Mouse (Mus musculus) embryo, embryonic 11.5 days (tissue): ENCODE data around the gene Grk6.

Experiments
- DNase-seq: peaks from one replicate; pipeline ENCODE4 v3.0.0-alpha.2; 2012; ENCODE audit warnings: low read depth, low spot score

Grk6 gene

DNA sequence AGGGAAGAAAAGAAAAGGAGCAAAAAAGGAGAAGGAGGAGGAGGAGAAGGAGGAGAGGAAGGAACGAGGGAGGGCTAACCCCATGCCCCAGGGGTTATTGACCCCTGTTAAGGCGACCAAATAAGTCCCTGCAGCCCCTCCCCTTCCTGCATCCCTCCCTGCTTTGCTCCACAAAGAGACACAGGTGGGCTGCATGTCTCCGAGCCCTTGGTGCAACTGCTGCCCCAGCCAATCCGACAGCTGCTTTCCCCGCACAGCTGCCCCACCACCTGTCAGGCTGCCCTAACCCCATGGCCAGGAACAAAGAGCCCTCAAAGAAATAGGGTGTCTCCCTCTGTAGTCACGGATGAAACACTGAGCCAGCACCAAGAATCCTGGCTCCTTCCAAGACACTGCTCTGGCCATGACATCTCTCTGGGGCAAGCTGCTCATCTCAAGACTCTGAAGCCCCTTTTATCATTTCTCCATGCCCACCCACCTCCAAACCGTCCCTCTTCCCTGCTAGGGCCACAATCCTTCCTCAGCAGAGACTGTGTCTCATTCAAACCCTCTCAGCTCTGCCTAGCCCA, 39.7 kb downstream of the Grk6 start:
- no peak for DNase-seq

DNA sequence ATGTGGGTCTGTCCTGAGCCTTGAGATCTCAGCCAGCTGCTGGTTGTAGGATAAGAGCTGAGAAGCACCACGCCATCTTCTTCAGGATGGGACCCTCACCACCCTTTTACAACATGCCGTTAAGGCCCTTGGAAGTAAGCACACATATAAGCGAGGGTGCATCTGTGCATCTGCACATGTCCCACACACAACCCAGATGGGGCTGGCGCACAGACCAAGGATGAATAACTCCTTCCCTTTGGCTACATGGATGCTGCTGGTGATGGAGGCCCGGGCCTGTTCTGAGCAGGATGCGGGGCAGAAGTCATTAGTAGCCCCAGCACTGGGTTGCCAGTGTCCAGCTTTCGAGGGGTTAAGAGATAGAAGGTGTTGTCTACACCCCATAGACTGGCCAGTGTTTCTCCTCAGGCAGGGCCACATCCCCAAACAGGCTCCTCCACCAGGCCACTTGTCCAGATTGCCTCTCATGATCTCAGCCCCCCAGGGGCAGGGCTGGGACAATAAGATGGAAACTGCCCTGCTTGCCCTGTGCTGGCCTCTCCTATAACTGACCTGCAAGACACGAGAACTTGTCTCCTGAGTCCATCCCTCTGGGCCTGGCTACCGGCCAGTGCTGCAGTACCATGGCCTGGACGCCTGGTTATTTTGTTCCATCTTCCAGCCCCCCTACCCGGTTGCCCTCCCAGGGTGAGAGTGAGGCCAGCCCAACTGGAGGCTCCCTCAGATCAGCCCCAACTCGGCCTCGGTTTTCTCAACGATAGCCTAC, 41.3 kb downstream of the Grk6 start:
- DNase-seq, result no peak

DNA sequence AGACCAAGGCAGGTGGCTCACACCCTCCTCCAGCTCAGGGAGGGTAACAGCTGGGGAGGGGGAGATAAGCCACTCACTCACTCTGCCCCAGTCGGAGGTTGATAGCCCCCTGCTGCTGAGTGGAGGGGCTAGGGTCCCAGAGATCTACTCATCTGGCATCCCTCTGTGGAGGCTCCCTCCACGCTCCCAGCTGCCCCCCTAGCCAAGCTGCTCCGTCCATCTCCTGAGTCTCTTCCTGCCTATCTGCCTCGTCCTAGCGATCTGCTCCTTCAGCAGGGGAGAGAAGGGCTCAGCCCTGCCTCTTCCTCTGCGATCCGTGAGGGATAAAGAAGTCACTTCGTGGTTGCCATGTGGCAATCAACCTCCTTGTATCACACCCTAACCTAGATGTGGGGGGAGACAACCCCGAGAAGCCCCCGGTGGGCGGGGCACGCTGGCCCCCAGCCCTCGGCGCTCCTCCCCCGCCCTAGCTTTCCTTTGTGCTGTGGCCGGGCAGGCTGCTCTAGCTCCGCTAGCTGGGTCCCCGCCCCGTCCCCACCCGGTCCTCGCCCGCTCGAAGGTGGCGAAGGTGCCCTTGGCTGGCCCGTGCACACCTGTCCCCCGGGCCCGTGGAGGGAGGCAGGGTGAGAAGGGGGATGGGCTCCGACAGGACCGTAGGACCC, 42.2 kb downstream of the Grk6 start:
- DNase-seq, result no peak

DNA sequence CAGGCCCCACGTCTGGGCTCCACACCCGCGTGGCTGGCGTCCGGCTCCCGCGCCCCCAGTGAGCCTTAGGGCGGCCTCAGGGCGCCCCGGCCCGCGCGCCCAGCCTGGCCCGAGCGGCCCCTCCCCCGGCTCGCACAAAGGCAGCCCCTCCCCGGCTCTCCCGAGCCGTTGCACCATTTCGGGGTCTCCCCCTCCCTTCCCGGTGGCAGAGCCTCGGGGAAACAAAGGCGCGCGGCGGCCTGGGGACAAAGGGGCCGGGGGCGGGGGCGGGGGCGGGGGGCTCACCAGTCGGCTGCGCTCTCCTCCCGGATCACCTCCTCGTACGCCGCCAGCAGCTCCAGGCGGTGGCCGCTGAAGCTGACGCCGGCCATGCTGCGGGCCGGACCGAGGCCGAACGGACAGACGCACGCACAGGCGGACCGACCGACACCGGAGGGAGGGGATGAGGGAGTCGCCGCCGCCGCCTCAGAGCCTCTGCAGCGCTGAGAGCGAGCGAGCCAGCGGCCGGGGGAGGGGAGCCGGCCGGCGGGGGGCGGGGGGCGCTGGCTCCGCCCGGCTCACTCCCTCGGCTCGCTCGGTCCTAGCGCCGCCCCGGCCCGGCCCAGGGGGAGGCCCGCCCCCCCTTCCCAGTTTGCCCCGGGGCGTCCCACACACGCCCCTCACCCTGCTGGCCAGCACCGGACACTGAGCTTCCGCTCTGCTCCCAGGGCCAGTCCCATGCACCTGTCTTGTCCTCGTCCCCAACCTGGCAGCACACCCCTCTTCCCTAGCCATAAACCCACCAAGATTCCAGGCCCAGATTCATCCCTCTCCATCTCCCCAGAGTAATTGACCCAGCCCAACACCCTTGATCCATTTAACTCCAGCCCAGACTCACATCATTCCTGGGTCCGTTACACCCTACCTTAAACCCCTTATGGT, 43.0 kb downstream of the Grk6 start, which contains the start of gene Dbn1:
Dbn1 (minus strand) TSS at position 534 of the 921 bp plus-strand sequence.
- no peak for DNase-seq

DNA sequence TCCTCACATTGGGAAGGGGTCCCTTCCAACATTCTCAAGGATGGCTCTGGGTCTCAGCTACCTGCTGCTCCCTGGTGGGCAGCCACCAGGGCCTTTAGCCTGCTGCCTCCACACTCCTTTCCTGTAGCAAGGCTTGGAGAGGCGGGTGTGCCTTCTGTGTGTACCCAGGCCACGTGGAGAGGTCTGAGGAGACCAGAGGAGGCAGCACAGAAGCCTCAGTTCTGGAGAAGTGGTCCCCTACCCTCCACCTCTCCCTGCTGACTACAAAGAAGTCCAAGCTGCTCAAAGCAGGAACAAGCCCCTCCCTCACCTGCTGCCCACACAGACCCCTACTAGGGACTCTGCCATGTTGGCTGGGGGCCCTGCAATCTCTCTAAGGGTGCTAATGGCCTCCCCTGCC, 49.4 kb downstream of the Grk6 start:
- no peak for DNase-seq

DNA sequence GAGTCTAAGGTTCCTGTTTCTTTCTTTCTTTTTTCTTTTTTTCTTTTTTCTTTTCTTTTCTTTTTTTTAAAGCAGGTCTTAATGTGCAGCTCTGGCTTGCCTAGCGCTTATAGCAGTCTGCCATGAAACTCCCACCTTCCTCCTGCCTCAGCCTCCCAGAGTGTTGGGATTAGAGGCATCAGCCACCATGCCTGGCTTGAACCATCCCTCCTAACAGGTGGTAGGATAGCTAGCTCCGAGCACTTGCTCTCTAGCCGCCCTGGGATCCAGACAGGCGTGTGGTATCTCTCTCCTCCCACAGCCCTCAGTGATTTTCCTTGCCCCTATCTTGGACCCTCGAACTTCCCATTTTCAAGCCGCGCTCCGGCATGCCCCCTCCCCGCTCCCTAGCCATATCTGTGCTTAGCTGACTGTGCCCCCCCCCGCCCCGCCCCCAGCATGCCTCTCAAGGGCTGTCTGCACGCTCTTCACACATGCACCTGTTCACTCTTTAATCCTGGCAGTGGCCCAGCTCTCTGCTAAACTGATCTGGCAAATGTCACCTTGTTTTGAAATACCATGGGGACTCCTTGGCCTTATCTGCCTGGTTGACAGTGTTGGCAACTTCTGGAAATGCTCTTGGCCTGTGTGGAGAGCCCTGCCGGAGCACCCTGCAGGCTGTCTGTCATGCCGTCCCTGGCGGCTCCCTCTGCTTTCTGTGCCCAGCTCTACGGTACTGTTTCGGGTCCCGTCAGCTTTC, 50.2 kb downstream of the Grk6 start:
- no peak for DNase-seq

DNA sequence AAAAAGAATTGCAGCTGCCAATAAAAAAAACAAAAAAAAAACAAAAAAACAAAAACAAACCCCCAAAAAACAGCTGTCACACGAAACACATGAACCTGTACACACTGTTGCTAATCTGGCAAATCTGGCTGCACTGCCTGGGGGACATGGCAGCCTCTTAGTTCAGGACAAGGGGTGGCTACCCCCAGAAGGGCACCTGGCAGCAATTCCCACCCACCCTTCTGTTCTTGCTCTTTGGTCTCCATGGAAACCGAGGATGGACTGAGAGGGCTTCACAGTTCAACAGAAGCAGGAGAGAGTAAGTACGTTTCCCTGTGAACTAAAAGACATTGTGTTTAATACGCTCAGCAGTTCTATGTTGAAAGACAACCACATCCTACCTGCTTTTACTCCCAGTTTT, 50.8 kb downstream of the Grk6 start:
- no peak for DNase-seq

DNA sequence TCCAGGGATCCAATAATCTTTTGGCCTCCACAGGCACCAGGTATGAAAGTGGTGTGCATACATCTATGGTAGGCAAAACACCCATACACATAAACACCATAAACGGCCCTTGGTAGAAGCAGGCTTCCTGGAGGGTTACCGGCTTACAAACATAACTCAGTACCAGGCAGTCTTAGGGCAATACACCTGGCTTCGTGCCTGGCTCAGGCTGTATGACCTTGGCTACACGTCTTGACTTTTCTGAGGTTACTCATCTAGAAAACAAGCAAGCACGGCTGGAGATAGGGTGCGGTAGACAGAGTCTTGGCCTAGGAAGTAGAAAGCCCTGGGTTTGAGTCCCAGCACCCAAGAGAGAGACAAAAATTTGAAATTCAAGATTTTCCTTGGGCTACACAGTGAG, 51.8 kb downstream of the Grk6 start:
- DNase-seq, result no peak

DNA sequence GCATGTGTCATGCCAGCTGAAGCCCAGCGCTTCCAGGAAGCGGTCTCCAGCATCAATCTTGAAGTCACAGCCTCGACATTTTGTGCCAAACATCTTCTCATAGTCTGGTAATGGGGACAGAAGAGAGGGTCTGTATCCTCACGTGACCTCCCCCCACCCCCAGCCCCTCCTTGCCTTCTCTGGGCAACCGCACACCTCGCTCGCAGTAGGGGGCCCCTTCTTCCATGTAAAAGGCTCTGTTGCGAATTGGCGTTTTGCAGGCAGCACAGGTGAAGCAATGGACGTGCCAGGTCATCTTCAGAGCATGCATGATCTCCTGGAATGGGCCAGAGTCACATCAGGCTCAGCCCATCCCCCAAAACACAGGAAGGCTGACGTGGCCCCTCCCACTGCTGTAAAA, 54.0 kb downstream of the Grk6 start:
- DNase-seq, result no peak

DNA sequence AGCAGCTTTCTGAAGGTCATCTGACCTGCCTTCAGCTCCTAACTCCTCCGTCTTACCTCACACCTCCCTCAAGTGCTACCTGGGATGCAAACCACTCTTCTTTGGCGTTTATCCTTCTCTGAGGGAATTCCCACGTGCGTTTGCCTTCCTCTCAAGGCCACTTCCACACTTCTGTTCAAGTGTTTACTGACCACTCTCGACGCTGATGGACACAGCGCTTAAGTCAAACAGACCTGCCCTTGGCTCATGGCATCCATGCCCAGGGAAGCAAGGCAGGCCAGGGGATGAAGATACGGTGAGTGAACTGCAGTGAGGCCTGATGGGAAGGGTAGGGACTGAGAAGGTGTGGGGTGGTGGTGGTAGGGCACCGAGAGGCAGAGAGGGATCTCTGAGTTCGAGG, 55.7 kb downstream of the Grk6 start:
- no peak for DNase-seq

DNA sequence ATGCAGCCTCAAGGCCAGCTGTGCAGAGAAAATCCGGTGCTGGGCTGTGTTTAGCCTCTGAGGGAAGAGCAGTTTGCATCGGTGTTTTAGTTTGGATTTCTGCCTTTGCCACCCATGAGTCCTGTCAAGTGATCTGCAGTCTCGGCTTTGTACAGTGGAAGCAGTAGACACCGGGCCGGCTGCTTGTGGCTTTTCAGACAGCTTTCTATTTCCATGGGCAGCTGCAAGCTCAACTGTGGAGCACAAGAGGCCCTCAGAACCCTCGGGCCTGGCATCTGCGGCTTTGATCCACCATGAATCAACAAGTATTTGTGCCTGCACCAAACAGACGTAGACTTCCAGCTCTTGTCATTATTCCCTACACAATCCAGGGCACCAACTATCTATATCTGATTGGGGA, 57.5 kb downstream of the Grk6 start:
- DNase-seq, result no peak

DNA sequence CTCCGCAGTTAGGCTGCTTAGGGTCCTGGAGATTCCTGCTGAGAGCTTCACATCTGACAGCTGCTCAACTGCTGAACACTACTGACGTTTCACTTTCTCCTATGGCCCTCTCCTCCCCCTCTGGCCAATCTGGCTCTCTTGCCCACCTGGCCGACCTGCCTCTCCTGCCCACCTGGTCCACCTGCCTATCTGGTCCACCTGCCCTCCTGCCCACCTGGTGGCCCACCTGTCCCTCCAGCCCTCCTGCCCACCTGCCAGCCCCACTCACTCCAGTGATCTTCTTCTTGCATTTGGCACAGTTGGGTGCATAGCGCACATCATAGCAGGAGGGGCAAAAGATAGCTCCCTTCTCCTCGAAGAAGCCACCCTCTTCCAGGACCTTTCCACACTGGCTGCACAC, 59.5 kb downstream of the Grk6 start:
- DNase-seq, result no peak

DNA sequence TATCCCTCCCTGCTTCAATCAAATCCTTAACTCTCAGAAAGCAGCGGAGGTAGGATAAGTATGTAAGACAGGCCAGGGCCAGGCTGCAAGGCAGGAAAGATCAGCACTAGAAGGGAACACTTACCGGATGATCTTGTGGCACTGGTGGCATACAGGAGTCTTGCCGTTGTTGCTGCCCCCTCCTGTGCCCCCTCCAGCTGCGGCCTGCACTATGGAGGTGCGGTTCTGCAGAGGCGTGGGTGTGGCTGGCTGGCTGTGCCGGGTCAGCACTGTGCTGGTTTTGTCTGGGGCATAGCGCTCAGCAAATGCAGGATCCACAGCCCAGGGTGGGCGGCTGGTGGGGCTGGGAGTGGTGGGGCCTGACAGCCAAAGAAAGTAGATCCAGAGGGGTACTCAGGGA, 60.9 kb downstream of the Grk6 start:
- no peak for DNase-seq

DNA sequence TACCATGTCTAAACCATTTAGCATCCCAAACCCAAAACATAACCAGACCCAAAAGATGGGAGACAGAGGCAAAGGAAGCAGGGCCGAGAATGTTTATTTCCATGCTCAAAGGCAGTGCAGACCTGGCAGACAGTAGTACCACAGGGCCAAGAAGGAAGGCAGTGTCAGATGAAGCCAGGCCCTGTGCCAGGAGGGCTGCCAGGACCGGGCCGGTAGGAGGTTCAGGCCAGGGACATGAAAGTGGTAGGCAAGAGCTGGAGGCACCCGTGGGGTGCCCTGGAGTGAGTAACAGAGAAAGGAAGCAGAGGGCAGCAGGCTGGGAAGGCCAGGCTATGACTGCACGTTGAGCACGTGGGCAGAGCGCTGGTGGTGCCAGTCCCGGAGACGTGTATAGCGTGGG, 61.8 kb downstream of the Grk6 start:
- no peak for DNase-seq

DNA sequence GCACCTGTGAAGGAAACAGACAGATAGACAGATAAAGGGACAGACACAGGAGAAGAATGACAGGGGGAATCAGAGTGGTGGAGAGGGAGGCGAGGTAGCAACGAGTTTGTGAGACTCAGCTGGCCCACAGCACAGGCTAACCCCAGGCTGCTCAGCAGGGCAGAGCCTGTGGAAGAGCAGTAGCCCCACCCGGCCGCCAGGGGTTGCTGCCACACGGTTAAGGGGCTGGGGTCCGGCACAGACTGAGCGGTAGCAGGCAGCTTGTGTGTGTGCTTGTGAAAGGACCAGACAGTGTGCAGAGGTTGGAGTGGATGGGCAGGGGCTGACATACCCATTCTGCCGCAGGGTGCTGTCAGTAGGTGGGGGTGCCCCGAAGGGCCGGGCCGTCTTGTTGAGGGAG, 63.0 kb downstream of the Grk6 start:
- no peak for DNase-seq

DNA sequence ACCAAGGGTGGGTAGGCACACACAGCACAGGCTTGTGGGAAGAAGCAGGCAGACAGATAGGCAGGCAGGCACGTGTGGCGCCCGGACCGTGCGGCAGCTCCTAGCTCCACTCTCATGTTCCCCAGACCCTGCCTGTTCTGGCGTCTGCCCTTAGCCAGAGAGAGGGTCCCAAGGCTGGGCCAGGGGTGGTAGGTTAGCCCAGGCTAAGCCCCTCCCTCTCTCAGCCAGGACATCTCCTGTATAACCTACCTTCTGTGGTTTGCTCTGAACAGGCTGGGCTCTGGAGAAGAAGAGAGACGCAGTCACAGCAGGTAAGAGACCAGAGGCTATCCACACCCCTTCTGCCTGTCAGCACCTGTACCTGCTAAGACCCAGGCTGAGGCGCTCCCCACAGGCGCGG, 63.7 kb downstream of the Grk6 start:
- no peak for DNase-seq

DNA sequence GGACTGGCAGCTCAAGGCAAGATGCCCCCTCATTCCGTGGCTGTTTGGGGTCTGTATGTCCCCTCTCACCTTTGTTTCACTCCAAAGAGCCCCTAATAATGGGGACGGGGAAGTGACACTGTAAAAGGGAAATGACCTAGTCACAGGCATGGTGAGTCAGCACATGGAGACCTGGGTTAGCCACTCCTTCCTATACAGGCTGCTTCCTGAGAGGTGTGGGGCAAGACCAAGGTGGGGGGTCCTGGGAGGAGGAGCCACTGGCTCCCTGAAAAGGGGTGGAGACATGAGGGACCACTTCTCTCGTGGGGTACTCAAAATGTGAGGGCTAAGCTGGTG, 65.4 kb downstream of the Grk6 start:
- DNase-seq, result no peak
